Mouse (Mus musculus) brain, embryonic 14.5 days (tissue): ENCODE data around the gene Cftr.

Source experiments
- CTCF ChIP-seq: fragments of 200-500 bp; IDR thresholded peaks from 2 replicates; pipeline ENCODE4 v1.5.1; 2012; ENCODE audit warnings: inconsistent platforms, mild to moderate bottlenecking, moderate library complexity, borderline replicate concordance; ENCODE audit not compliant: insufficient read depth, insufficient read length; ENCODE audit errors: extremely low read depth
- POLR2A ChIP-seq: fragments of 200-500 bp; IDR thresholded peaks from 2 replicates; pipeline ENCODE4 v1.6.1; 2012; ENCODE audit warnings: mild to moderate bottlenecking, inconsistent platforms, borderline replicate concordance; ENCODE audit not compliant: poor library complexity, insufficient read depth, insufficient read length, severe bottlenecking; ENCODE audit errors: extremely low read depth

GRCm38 (mm10) chr6:18180665-18181064, 10.2 kb downstream of the Cftr start:
- TF ChIP-seq CTCF (no peak), POLR2A (no peak)
